Mouse (Mus musculus): Measurements from ENCODE around the gene Bcan. TPM values are rescaled to one million over a fixed set of nuclear protein-coding genes. Genes with fewer than 3 reads are reported as not detected.

Gene Bcan
- polyA plus RNA-seq, 1 experiment from 2014 or later = 0.15 TPM

GRCm38 (mm10) chr3:87970184-87970938 is 29.7 kb downstream of the Bcan start:
- peak; percentile 8; the same call in 1 of the 2 replicates for ATAC-seq (ENCODE audit: insufficient number of reproducible peaks, insufficient read depth, low FRiP score, low TSS enrichment)
- 0 out of 2 replicates have a peak overlapping the region, but pooled peaks have one; percentile 12 for H3K27ac ChIP-seq
- peaks cover 47% of the 10 kb centered on the region for H3K4me1 ChIP-seq

GRCm38 (mm10) chr3:87960586-87961191 is 39.3 kb downstream of the Bcan start:
- Histone ChIP-seq H3K27me3 (no peaks in the 10 kb centered on the region), H3K27ac (peak overlapping the region; percentile 98), H3K4me1 (peaks cover 27% of the 10 kb centered on the region; the same call in 1 of the 2 replicates), H3K4me2 (replicated peaks) (peak overlapping the region; percentile 55), H3K9me3 (no peaks in the 10 kb centered on the region), H3K36me3 (no peaks in the 10 kb centered on the region), H3K9ac (peak overlapping the region; percentile 57), H3K4me3 (peak overlapping the region; percentile 38)
- under 1% methylated on average over 27 of the region's 27 CpGs for WGBS
- peak; percentile 98 for ATAC-seq (ENCODE audit: insufficient number of reproducible peaks, insufficient read depth, low FRiP score, low TSS enrichment)

More at GRCm38 (mm10) chr3:87970184-87970938, 29.7 kb downstream of the Bcan start:
- peak overlapping the region; percentile 96 for H3K4me2 ChIP-seq (replicated peaks)
- under 1% methylated on average over 21 of the region's 21 CpGs for WGBS
- H3K4me3 ChIP-seq = peak overlapping the region; percentile 53
- peak overlapping the region; percentile 71; the same call in 1 of the 2 replicates for H3K9ac ChIP-seq
- H3K9me3 ChIP-seq = no peaks in the 10 kb centered on the region
- no peaks in the 10 kb centered on the region for H3K36me3 ChIP-seq
- peaks cover 16% of the 10 kb centered on the region; the same call in 1 of the 2 replicates for H3K27me3 ChIP-seq

- Histone ChIP-seq H3K27ac (peak overlapping the region; percentile 98), H3K4me3 (peak overlapping the region; percentile 38), H3K36me3 (no peaks in the 10 kb centered on the region), H3K27me3 (no peaks in the 10 kb centered on the region), H3K9me3 (no peaks in the 10 kb centered on the region), H3K4me2 (replicated peaks) (peak overlapping the region; percentile 55), H3K4me1 (peaks cover 27% of the 10 kb centered on the region; the same call in 1 of the 2 replicates), H3K9ac (peak overlapping the region; percentile 57)
- WGBS = 6% methylated on average over 10 of the region's 10 CpGs
- ATAC-seq (ENCODE audit: insufficient number of reproducible peaks, insufficient read depth, low FRiP score, low TSS enrichment) = no peak
Observed at GRCm38 (mm10) chr3:87960191-87960585, 39.8 kb downstream of the Bcan start.

- Histone ChIP-seq H3K4me2 (replicated peaks) (peak overlapping the region; percentile 55; the same call in 1 of the 2 replicates), H3K27me3 (no peaks in the 10 kb centered on the region), H3K36me3 (peaks cover 5% of the 10 kb centered on the region; the same call in 1 of the 2 replicates), H3K4me3 (no peak overlapping the region), H3K9ac (0 out of 2 replicates have a peak overlapping the region, but pooled peaks have one; percentile 57), H3K27ac (peak overlapping the region; percentile 98), H3K9me3 (no peaks in the 10 kb centered on the region), H3K4me1 (peaks cover 27% of the 10 kb centered on the region; the same call in 1 of the 2 replicates)
- ATAC-seq (ENCODE audit: insufficient number of reproducible peaks, insufficient read depth, low FRiP score, low TSS enrichment) = no peak
- 62% methylated on average over 7 of the region's 7 CpGs for WGBS
Observed at GRCm38 (mm10) chr3:87959371-87959770, 40.7 kb downstream of the Bcan start.

- H3K27me3 ChIP-seq = no peaks in the 10 kb centered on the region
- H3K9me3 ChIP-seq = no peaks in the 10 kb centered on the region
- H3K4me1 ChIP-seq = peaks cover 27% of the 10 kb centered on the region; the same call in 1 of the 2 replicates
- ATAC-seq (ENCODE audit: insufficient number of reproducible peaks, insufficient read depth, low FRiP score, low TSS enrichment) = no peak
- 36% methylated on average over 1 of the region's 1 CpGs for WGBS
- H3K9ac ChIP-seq = no peak overlapping the region
- H3K4me2 ChIP-seq (replicated peaks) = no peak overlapping the region
- no peak overlapping the region for H3K4me3 ChIP-seq
- peak overlapping the region; percentile 98 for H3K27ac ChIP-seq
- peaks cover 9% of the 10 kb centered on the region for H3K36me3 ChIP-seq
Observed at GRCm38 (mm10) chr3:87958967-87959366, 41.1 kb downstream of the Bcan start.

- WGBS = 9% methylated on average over 4 of the region's 4 CpGs
Observed at GRCm38 (mm10) chr3:87958476-87958875, 41.6 kb downstream of the Bcan start.

GRCm38 (mm10) chr3:87958056-87958455 is 42.0 kb downstream of the Bcan start:
- Histone ChIP-seq H3K4me1 (peaks cover 27% of the 10 kb centered on the region; the same call in 1 of the 2 replicates), H3K4me2 (replicated peaks) (no peak overlapping the region), H3K27ac (peak overlapping the region; percentile 8; the same call in 1 of the 2 replicates), H3K36me3 (peaks cover 18% of the 10 kb centered on the region), H3K9me3 (no peaks in the 10 kb centered on the region), H3K9ac (no peak overlapping the region), H3K4me3 (no peak overlapping the region), H3K27me3 (no peaks in the 10 kb centered on the region)
- no peak for ATAC-seq (ENCODE audit: insufficient number of reproducible peaks, insufficient read depth, low FRiP score, low TSS enrichment)
- 0% methylated on average over 1 of the region's 1 CpGs for WGBS

More at GRCm38 (mm10) chr3:87958476-87958875, 41.6 kb downstream of the Bcan start:
- Histone ChIP-seq H3K9ac (no peak overlapping the region), H3K4me1 (peaks cover 27% of the 10 kb centered on the region; the same call in 1 of the 2 replicates), H3K27ac (peak overlapping the region; percentile 98; the same call in 1 of the 2 replicates), H3K4me3 (no peak overlapping the region), H3K9me3 (no peaks in the 10 kb centered on the region), H3K27me3 (no peaks in the 10 kb centered on the region), H3K36me3 (peaks cover 14% of the 10 kb centered on the region), H3K4me2 (replicated peaks) (no peak overlapping the region)
- no peak for ATAC-seq (ENCODE audit: insufficient number of reproducible peaks, insufficient read depth, low FRiP score, low TSS enrichment)

- WGBS = 2% methylated on average over 5 of the region's 5 CpGs
- ATAC-seq (ENCODE audit: insufficient number of reproducible peaks, insufficient read depth, low FRiP score, low TSS enrichment) = no peak
Observed at GRCm38 (mm10) chr3:87952440-87952839, 47.6 kb downstream of the Bcan start.

GRCm38 (mm10) chr3:87951946-87952345 is 48.1 kb downstream of the Bcan start:
- no peaks in the 10 kb centered on the region for H3K27me3 ChIP-seq
- H3K9ac ChIP-seq = peak overlapping the region; percentile 37; the same call in 1 of the 2 replicates
- H3K4me2 ChIP-seq (replicated peaks) = peak overlapping the region; percentile 74
- 24% methylated on average over 12 of the region's 12 CpGs for WGBS
- peaks cover 50% of the 10 kb centered on the region for H3K4me1 ChIP-seq
- no peak for ATAC-seq (ENCODE audit: insufficient number of reproducible peaks, insufficient read depth, low FRiP score, low TSS enrichment)
- peaks cover 24% of the 10 kb centered on the region for H3K36me3 ChIP-seq
- H3K4me3 ChIP-seq = peak overlapping the region; percentile 56
- no peaks in the 10 kb centered on the region for H3K9me3 ChIP-seq
- peak overlapping the region; percentile 69 for H3K27ac ChIP-seq

More at GRCm38 (mm10) chr3:87952440-87952839, 47.6 kb downstream of the Bcan start:
- Histone ChIP-seq H3K27ac (peak overlapping the region; percentile 69), H3K27me3 (no peaks in the 10 kb centered on the region), H3K36me3 (peaks cover 24% of the 10 kb centered on the region), H3K4me3 (peak overlapping the region; percentile 56), H3K4me2 (replicated peaks) (peak overlapping the region; percentile 74), H3K4me1 (peaks cover 45% of the 10 kb centered on the region), H3K9ac (peak overlapping the region; percentile 37; the same call in 1 of the 2 replicates), H3K9me3 (no peaks in the 10 kb centered on the region)

- H3K36me3 ChIP-seq = peaks cover 24% of the 10 kb centered on the region
- peak overlapping the region; percentile 56 for H3K4me3 ChIP-seq
- peak overlapping the region; percentile 69 for H3K9ac ChIP-seq
- peak overlapping the region; percentile 97 for H3K27ac ChIP-seq
- no peaks in the 10 kb centered on the region for H3K27me3 ChIP-seq
- H3K4me2 ChIP-seq (replicated peaks) = peak overlapping the region; percentile 74
- H3K4me1 ChIP-seq = peaks cover 69% of the 10 kb centered on the region
- H3K9me3 ChIP-seq = no peaks in the 10 kb centered on the region
- 0 out of 2 replicates have a peak, but pooled peaks have one; percentile 6 for ATAC-seq (ENCODE audit: insufficient number of reproducible peaks, insufficient read depth, low FRiP score, low TSS enrichment)
- 2% methylated on average over 13 of the region's 13 CpGs for WGBS
Observed at GRCm38 (mm10) chr3:87949955-87950515, 50.0 kb downstream of the Bcan start.
